Mouse (Mus musculus): Measurements from ENCODE around the gene Hs3st4. TPM values are rescaled to one million over a fixed set of nuclear protein-coding genes. Genes with fewer than 3 reads are reported as not detected.
A peak's percentile ranks its signal among the peaks of the same experiment; 100 is the strongest.

Gene Hs3st4
- polyA plus RNA-seq, 1 experiment = 5.2 TPM

GRCm38 (mm10) chr7:123983177-123984046 is 743 bp downstream of the Hs3st4 start:
- Histone ChIP-seq H3K4me1 (ENCODE audit: control insufficient read depth, insufficient read depth, low read length) (no peaks in the 10 kb centered on the region), H3K27me3 (ENCODE audit: control insufficient read depth, insufficient read depth, low read length) (peaks cover 4% of the 10 kb centered on the region; the same call in 1 of the 2 replicates), H3K4me3 (replicated peaks; ENCODE audit: insufficient read depth, low read depth, low read length) (no peak overlapping the region), H3K27ac (ENCODE audit: insufficient read depth, low read length) (no peak overlapping the region)
- DNase-seq = peak in 1 of 2 experiments; percentile 6
- TF ChIP-seq CTCF (IDR thresholded peaks at IDR 0.05; ENCODE audit: borderline replicate concordance, insufficient read depth, low read depth, low read length) (no peak), POLR2A (IDR thresholded peaks at IDR 0.05; ENCODE audit: borderline replicate concordance, insufficient read depth, low read length) (no peak)
- 2% methylated on average over 89 of the region's 97 CpGs for whole genome bisulfite sequencing

DNA sequence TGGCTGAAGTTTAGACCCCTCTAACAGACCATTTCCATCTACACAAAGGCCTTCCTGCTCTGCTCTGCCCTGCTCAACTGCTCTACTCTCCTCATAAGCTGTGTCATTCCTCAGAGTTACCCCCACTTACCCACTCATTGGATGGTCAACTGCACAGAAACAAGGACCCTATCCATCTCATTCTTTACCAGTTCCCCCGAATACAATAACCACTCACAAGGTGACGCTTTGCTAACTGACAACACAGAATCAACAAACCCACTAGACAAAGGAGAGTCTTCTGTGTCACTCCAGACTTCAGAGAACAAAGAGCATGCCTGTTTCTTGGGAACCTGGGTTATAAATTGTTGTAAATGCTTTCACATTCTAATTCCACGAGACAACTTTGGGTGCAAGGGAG is 9.5 kb downstream of the Hs3st4 start:
- DNase-seq = no peak
- H3K4me1 ChIP-seq (ENCODE audit: control insufficient read depth, insufficient read depth, low read length) = no peaks in the 10 kb centered on the region
- TF ChIP-seq CTCF (IDR thresholded peaks at IDR 0.05; ENCODE audit: borderline replicate concordance, insufficient read depth, low read depth, low read length) = no peak
- no peak for TF ChIP-seq POLR2A (IDR thresholded peaks at IDR 0.05; ENCODE audit: borderline replicate concordance, insufficient read depth, low read length)
- no peaks in the 10 kb centered on the region for H3K27me3 ChIP-seq (ENCODE audit: control insufficient read depth, insufficient read depth, low read length)
- no peak overlapping the region for H3K4me3 ChIP-seq (replicated peaks; ENCODE audit: insufficient read depth, low read depth, low read length)
- WGBS = 63% methylated on average over 3 of the region's 3 CpGs
- no peak overlapping the region for H3K27ac ChIP-seq (ENCODE audit: insufficient read depth, low read length)

GRCm38 (mm10) chr7:123997266-123997665 is 14.6 kb downstream of the Hs3st4 start:
- WGBS = 49% methylated on average over 3 of the region's 3 CpGs
- H3K4me3 ChIP-seq (replicated peaks; ENCODE audit: insufficient read depth, low read depth, low read length) = no peak overlapping the region
- DNase-seq = no peak
- no peaks in the 10 kb centered on the region; the same call in 1 of the 2 replicates for H3K27me3 ChIP-seq (ENCODE audit: control insufficient read depth, insufficient read depth, low read length)
- H3K27ac ChIP-seq (ENCODE audit: insufficient read depth, low read length) = no peak overlapping the region
- no peaks in the 10 kb centered on the region for H3K4me1 ChIP-seq (ENCODE audit: control insufficient read depth, insufficient read depth, low read length)
- TF ChIP-seq POLR2A (IDR thresholded peaks at IDR 0.05; ENCODE audit: borderline replicate concordance, insufficient read depth, low read length) (no peak), CTCF (IDR thresholded peaks at IDR 0.05; ENCODE audit: borderline replicate concordance, insufficient read depth, low read depth, low read length) (no peak)

DNA sequence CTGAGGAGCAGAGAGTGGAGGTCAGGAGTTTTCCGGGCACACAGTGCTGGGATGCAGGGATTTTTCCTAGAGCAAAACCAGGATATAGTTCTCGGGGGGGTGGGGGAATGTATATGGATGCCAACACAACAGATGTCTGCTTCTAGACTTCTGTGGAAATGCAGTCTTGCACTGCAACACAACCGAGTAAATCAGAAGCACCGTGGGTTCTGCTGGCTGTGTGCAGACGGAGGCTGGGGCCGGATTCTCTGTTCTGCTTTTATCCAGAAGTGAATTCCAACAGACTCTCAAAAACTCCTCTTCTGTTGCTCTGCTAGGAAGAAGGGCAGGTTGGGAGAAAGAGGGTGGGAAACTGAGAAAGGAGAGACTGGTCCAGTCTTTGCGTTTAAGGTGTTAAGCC is 15.9 kb downstream of the Hs3st4 start:
- TF ChIP-seq CTCF (IDR thresholded peaks at IDR 0.05; ENCODE audit: borderline replicate concordance, insufficient read depth, low read depth, low read length) (no peak), POLR2A (IDR thresholded peaks at IDR 0.05; ENCODE audit: borderline replicate concordance, insufficient read depth, low read length) (no peak)
- no peak overlapping the region for H3K4me3 ChIP-seq (replicated peaks; ENCODE audit: insufficient read depth, low read depth, low read length)
- no peak for DNase-seq
- no peaks in the 10 kb centered on the region; the same call in 1 of the 2 replicates for H3K27me3 ChIP-seq (ENCODE audit: control insufficient read depth, insufficient read depth, low read length)
- no peak overlapping the region for H3K27ac ChIP-seq (ENCODE audit: insufficient read depth, low read length)
- WGBS = 44% methylated on average over 7 of the region's 7 CpGs
- H3K4me1 ChIP-seq (ENCODE audit: control insufficient read depth, insufficient read depth, low read length) = no peaks in the 10 kb centered on the region

- Histone ChIP-seq H3K27me3 (ENCODE audit: control insufficient read depth, insufficient read depth, low read length) (no peaks in the 10 kb centered on the region), H3K4me1 (ENCODE audit: control insufficient read depth, insufficient read depth, low read length) (no peaks in the 10 kb centered on the region), H3K4me3 (replicated peaks; ENCODE audit: insufficient read depth, low read depth, low read length) (no peak overlapping the region), H3K27ac (ENCODE audit: insufficient read depth, low read length) (no peak overlapping the region)
- 87% methylated on average over 5 of the region's 5 CpGs for WGBS
- no peak for DNase-seq
- no peak for TF ChIP-seq POLR2A (IDR thresholded peaks at IDR 0.05; ENCODE audit: borderline replicate concordance, insufficient read depth, low read length)
- TF ChIP-seq CTCF (IDR thresholded peaks at IDR 0.05; ENCODE audit: borderline replicate concordance, insufficient read depth, low read depth, low read length) = no peak
Measured at GRCm38 (mm10) chr7:124026908-124027307, 44.2 kb downstream of the Hs3st4 start.

DNA sequence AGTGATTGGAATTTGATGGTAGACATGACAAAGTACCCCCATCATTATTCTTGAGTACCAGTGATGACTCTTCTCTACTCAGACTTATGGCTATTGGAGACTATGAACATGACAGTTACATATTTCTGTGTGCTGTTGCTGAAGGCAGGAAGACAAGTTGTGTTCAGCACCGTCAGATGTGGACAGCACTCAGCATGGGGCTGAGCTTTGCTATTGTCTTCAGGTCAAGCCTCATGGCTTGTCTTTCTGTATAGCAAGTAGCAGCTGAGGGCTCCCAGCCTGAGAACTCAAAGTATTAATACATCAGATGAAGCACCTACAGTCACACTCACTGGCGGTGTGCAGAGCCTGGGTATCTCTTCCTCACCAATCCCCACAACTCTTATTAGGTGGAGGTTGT is 49.6 kb downstream of the Hs3st4 start:
- Histone ChIP-seq H3K27me3 (ENCODE audit: control insufficient read depth, insufficient read depth, low read length) (no peaks in the 10 kb centered on the region; the same call in 1 of the 2 replicates), H3K4me1 (ENCODE audit: control insufficient read depth, insufficient read depth, low read length) (no peaks in the 10 kb centered on the region), H3K4me3 (replicated peaks; ENCODE audit: insufficient read depth, low read depth, low read length) (no peak overlapping the region), H3K27ac (ENCODE audit: insufficient read depth, low read length) (no peak overlapping the region)
- no peak for DNase-seq
- 37% methylated on average over 2 of the region's 2 CpGs for WGBS
- no peak for TF ChIP-seq POLR2A (IDR thresholded peaks at IDR 0.05; ENCODE audit: borderline replicate concordance, insufficient read depth, low read length)
- no peak for TF ChIP-seq CTCF (IDR thresholded peaks at IDR 0.05; ENCODE audit: borderline replicate concordance, insufficient read depth, low read depth, low read length)

GRCm38 (mm10) chr7:124033332-124033731 is 50.7 kb downstream of the Hs3st4 start:
- WGBS = 10% methylated on average over 2 of the region's 2 CpGs
- H3K4me1 ChIP-seq (ENCODE audit: control insufficient read depth, insufficient read depth, low read length) = no peaks in the 10 kb centered on the region
- H3K27ac ChIP-seq (ENCODE audit: insufficient read depth, low read length) = no peak overlapping the region
- no peak for TF ChIP-seq CTCF (IDR thresholded peaks at IDR 0.05; ENCODE audit: borderline replicate concordance, insufficient read depth, low read depth, low read length)
- TF ChIP-seq POLR2A (IDR thresholded peaks at IDR 0.05; ENCODE audit: borderline replicate concordance, insufficient read depth, low read length) = no peak
- H3K27me3 ChIP-seq (ENCODE audit: control insufficient read depth, insufficient read depth, low read length) = no peaks in the 10 kb centered on the region; the same call in 1 of the 2 replicates
- no peak for DNase-seq
- H3K4me3 ChIP-seq (replicated peaks; ENCODE audit: insufficient read depth, low read depth, low read length) = no peak overlapping the region

DNA sequence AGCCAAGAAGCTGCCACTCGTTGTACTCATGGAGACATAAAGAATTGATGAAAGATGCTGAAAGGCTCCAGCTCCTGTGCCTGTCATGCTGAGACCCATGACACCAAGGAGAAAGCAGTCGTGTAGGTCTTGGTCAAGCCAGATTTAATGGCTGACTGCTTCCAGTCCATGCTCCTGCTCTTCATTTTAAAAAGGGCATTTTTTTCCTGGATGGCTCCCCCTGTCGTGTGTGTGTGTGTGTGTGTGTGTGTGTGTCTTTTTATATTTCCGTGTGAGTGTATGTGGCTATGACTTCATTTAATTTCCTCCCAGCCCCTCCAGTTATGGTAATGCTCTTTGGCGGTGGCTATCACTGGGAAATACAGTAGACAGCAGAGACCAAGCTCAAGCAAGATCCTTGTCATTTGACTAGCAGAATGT is 54.6 kb downstream of the Hs3st4 start:
- TF ChIP-seq CTCF (IDR thresholded peaks at IDR 0.05; ENCODE audit: borderline replicate concordance, insufficient read depth, low read depth, low read length) (no peak), POLR2A (IDR thresholded peaks at IDR 0.05; ENCODE audit: borderline replicate concordance, insufficient read depth, low read length) (no peak)
- Histone ChIP-seq H3K4me1 (ENCODE audit: control insufficient read depth, insufficient read depth, low read length) (no peaks in the 10 kb centered on the region), H3K27ac (ENCODE audit: insufficient read depth, low read length) (no peak overlapping the region), H3K27me3 (ENCODE audit: control insufficient read depth, insufficient read depth, low read length) (no peaks in the 10 kb centered on the region; the same call in 1 of the 2 replicates), H3K4me3 (replicated peaks; ENCODE audit: insufficient read depth, low read depth, low read length) (no peak overlapping the region)
- DNase-seq = no peak
- WGBS = 14% methylated on average over 5 of the region's 5 CpGs
